Mouse (Mus musculus): ENCODE measurements around the gene Hs3st4.

Gene Hs3st4

DNA sequence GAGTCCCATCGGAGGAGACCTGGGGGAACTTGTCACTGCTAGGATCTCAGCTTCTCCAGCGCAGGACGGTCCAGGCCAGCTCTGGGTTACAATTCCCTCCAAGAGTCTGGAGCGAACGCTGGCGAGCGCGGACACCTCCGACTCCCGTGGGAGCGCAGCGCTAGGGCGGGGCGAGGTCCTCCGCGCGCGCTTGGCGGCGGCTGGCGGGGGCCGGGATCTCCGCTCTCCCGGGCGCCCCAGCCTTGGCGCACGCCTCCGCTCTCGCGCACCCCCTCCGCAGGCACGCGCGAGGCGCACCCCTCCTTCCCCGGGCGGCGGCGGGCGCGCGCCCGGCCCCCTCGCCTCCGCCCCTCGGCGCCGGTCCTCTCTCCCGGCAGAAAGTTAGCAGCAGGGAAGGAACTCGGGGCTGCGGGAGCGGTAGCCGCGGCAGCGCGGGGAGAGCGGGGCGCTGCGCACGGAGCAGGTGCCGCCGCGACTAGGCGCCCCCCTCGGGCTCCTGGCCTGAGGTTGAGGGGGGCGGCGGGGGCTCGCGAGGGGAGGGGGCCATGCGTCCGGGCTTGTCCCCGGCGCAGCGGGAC lies at the start of gene Hs3st4:
Hs3st4 (plus strand) TSS at position 409 of the 578 bp plus-strand sequence.
- in situ Hi-C loops (cut with MboI; ENCODE audit: low sequenced_read_pairs): no loop called here

DNA sequence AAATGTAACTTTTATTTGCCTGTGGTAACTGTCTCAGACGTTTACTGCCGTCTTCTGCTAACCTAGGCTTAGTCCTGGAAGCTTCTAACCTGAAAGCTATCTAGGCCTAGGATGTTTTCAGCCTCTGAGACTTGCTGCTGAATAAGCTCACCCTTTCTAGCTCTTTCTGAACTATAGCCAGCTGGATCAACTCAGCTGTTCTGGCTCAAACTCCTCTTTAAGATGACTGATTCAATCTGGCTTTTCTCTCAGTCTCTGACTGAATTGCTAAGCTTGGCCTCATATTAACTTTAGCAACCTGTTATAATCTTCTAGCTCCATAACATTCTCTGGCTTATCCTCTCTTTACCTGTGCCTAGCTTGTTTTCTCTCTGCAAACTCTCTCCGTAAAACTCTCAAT lies 35.8 kb upstream of the Hs3st4 start:
- in situ Hi-C loops (cut with MboI; ENCODE audit: low sequenced_read_pairs): no loop called here

DNA sequence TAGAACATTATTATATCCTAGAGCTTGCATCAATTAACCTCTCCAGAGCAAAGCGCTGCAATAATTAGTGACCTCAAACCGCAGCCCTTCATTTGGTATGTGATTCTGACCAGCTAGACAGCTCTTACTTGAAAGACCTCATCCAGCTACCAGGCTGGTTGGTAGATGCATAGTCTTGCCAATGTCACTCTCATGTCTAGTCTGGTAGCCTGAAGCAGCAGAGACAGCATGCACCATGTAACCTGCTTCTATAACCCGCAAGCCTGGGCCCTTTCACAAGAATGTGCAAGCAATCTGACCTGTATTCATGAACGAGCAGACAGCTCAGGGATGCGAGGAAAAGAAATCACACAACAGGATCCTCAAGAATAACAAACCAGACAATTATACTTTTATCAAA lies 19.6 kb upstream of the Hs3st4 start:
- in situ Hi-C loops (cut with MboI; ENCODE audit: low sequenced_read_pairs): no loop called here

DNA sequence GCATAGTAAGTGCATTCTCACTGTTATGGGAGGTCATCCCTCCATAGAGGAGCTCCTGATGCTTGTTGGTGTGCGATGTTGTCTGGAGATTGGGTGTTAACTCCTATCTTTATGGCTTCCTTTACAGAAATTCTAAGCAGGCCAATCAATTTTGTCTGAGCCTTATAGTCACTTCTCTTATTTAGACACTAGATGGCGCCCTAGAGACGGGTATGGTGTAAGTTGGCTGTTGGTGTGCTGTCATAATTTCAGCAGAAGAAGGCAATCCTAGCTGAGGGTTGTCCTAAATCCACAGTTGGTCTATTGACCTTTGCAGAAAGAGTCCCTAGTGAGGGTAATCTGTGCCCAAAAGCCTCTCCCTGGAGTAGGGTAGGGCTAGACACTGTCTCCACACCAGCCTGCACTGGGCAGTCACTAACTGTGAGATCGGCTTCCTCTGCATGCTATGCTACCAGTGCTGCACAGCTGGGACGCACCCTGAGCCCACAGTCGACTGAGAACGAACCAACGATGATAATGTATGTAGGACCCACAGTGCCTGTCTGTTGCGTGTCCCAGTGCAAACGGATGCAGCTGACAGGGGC lies 18.0 kb upstream of the Hs3st4 start:
- in situ Hi-C loops (cut with MboI; ENCODE audit: low sequenced_read_pairs): no loop called here

DNA sequence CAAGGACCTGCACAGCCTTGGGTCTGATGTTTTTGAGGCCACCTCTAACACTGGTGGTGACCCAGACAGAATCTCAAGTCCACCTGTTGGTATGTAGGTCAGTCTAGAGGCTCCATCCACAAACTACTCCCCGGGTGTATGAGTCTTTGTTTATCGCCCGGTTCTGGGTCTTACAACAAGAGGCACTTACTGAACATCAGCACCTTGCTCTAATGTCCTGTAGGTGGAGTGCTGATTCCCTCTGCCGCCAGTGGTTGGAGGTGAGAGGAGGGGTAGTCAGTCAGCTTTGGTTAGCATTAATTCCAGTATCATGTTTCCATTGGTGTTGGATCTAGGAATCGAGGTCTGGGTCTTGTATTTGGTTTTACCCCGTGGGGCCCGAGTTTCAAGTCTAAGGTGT lies 17.2 kb upstream of the Hs3st4 start:
- in situ Hi-C loops (cut with MboI; ENCODE audit: low sequenced_read_pairs): no loop called here

DNA sequence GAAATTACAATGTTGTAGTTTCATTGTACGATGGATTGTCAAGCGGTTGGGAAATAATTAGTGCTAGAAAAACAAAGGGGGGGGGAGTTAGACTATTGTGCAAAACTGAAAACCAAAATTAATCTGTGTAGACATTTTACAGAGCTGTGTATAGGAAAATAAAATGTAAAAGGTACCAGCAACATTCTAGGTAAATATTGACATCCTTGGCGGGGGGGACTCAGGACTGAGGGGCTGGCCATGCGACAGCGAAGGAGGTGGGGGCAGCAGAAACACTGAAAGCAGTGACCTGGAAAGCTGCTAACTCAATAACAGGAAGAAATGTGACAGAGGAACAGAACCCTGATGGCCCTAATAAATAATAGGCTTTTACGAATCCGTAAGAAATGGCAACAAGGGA lies 7.2 kb upstream of the Hs3st4 start:
- in situ Hi-C loops (cut with MboI; ENCODE audit: low sequenced_read_pairs): no loop called here

DNA sequence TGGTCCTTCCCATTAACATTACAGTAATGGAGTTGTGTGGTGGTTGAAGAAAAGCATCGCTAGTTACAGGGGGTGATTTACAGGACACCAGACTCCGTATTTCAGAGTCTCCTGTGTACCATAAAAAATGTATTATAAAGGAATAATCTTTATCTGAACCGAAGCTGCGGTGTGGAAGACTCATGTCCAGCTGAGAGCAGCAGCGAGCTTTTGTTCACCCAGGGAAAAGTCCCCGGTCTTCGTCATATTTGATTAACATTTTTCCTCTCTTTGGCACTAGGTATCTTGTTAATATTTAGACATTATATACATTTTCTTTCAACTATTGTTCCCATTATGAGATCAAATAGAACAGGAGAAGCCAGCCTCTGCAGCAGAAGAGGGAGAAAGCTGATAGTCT lies 1.2 kb upstream of the Hs3st4 start:
- in situ Hi-C loops (cut with MboI; ENCODE audit: low sequenced_read_pairs): no loop called here

DNA sequence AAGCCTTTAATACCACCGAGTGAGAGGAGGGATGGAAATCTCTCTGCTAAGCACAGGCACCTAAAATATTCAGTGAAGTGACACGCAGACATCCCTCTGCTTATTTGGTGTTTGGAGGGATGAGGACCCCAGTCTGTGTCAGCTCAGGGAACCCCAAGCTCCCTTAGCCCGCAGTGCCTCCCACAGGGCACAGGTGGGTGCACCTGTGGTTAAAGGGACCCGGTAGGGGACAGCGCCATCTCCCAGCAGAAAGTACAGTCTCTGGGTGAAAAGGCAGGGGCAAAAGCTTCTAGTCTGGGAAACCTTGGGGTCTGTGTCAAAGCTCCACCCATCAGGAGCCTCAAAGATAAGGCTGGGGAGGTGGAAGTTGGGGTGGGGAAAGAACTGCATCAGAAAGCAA lies 659 bp upstream of the Hs3st4 start:
- in situ Hi-C loops (cut with MboI; ENCODE audit: low sequenced_read_pairs): no loop called here

DNA sequence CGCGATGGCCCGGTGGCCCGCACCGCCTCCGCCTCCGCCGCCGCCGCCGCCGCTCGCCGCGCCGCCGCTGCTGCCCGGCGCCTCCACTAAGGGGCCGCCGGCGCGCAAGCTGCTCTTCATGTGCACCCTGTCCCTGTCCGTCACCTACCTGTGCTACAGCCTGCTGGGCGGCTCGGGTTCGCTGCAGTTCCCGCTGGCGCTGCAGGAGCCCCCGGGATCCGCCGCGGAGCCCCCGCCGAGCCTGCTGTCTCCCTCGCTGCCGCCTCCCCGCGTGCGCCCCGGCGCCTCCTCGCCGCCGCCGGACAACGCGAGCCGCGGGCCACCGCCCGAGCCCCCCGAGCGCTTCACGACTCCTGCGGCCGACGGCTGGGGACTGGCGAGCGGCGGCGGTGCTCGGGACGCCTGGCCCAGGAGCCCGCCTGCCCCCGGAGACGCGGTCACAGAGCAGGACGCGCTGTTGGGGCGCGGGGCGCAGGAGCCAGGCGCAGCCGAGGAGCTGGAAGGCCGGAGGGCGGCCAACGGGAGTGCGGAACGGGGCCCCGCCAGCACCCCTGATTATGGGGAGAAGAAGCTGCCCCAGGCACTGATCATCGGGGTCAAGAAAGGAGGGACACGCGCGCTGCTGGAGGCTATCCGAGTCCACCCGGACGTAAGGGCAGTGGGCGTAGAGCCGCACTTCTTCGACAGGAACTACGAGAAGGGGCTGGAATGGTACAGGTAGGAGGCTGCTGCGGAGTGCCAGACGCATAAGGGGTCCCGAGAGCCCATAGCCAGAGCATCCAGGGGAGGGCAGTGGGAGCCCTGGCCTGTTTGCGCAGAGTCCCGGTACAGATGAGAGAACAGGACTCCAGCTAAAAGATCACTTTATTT lies 743 bp downstream of the Hs3st4 start:
- in situ Hi-C loops (cut with MboI; ENCODE audit: low sequenced_read_pairs): no loop called here

DNA sequence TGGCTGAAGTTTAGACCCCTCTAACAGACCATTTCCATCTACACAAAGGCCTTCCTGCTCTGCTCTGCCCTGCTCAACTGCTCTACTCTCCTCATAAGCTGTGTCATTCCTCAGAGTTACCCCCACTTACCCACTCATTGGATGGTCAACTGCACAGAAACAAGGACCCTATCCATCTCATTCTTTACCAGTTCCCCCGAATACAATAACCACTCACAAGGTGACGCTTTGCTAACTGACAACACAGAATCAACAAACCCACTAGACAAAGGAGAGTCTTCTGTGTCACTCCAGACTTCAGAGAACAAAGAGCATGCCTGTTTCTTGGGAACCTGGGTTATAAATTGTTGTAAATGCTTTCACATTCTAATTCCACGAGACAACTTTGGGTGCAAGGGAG lies 9.5 kb downstream of the Hs3st4 start:
- in situ Hi-C loops (cut with MboI; ENCODE audit: low sequenced_read_pairs): no loop called here

DNA sequence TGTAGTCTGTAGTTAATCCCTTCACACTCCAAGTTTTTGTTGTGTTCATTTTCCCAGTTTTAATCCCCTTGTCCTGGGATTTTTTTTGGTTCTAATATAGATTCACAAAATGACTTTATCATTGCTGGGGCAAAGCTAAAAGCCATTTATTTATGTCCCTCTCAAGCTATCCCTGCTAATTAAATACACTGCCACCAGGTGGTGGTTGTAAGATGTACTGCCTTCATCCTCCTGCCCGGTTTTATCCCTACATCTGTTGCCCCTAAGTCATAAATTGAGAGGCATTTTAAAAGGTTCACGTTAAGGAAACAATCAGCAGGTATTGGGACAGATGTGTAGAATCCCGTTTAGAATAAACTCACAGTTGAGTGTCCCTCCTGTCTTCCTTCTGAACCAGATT lies 14.6 kb downstream of the Hs3st4 start:
- in situ Hi-C loops (cut with MboI; ENCODE audit: low sequenced_read_pairs): no loop called here

DNA sequence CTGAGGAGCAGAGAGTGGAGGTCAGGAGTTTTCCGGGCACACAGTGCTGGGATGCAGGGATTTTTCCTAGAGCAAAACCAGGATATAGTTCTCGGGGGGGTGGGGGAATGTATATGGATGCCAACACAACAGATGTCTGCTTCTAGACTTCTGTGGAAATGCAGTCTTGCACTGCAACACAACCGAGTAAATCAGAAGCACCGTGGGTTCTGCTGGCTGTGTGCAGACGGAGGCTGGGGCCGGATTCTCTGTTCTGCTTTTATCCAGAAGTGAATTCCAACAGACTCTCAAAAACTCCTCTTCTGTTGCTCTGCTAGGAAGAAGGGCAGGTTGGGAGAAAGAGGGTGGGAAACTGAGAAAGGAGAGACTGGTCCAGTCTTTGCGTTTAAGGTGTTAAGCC lies 15.9 kb downstream of the Hs3st4 start:
- in situ Hi-C loops (cut with MboI; ENCODE audit: low sequenced_read_pairs): no loop called here

DNA sequence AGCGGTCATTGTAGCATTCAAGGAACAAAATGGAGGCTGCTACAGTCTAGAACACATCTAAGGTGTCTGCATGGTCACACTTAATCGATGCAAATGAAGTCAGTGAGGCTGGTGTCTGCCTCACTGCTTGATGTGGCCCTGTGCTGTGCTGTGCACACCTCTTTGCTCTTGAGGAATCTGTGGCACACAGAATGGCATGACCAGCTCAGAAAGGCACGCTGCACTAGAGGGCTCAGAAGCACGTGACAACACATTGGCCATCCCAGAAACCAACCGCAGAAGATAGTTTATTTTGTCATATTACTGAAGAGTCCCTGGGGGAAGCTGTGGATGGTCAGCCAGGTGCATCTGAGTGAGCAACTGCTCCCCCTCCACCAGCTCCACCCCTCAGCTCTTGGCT lies 44.2 kb downstream of the Hs3st4 start:
- in situ Hi-C loops (cut with MboI; ENCODE audit: low sequenced_read_pairs): no loop called here

DNA sequence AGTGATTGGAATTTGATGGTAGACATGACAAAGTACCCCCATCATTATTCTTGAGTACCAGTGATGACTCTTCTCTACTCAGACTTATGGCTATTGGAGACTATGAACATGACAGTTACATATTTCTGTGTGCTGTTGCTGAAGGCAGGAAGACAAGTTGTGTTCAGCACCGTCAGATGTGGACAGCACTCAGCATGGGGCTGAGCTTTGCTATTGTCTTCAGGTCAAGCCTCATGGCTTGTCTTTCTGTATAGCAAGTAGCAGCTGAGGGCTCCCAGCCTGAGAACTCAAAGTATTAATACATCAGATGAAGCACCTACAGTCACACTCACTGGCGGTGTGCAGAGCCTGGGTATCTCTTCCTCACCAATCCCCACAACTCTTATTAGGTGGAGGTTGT lies 49.6 kb downstream of the Hs3st4 start:
- in situ Hi-C loops (cut with MboI; ENCODE audit: low sequenced_read_pairs): no loop called here

DNA sequence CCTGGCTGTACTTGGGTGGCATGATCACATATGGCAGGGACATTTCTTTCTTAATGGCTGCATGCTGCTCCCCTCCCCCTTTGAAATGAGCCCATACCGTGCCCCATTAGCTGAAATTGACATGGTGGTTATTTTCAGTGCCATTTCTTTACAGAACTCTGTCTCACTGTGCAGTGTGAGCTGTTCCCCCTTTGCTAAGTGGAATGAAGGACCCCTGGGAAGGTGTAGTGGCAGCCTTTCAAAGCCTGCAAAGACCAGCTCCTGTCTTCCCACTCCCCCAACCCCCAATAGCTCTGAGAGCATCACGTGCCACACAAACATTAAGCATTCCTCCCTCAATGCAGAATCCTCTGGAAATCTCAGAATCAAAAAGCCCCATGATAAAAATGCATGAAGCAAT lies 50.7 kb downstream of the Hs3st4 start:
- in situ Hi-C loops (cut with MboI; ENCODE audit: low sequenced_read_pairs): no loop called here

DNA sequence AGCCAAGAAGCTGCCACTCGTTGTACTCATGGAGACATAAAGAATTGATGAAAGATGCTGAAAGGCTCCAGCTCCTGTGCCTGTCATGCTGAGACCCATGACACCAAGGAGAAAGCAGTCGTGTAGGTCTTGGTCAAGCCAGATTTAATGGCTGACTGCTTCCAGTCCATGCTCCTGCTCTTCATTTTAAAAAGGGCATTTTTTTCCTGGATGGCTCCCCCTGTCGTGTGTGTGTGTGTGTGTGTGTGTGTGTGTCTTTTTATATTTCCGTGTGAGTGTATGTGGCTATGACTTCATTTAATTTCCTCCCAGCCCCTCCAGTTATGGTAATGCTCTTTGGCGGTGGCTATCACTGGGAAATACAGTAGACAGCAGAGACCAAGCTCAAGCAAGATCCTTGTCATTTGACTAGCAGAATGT lies 54.6 kb downstream of the Hs3st4 start:
- in situ Hi-C loops (cut with MboI; ENCODE audit: low sequenced_read_pairs): no loop called here

DNA sequence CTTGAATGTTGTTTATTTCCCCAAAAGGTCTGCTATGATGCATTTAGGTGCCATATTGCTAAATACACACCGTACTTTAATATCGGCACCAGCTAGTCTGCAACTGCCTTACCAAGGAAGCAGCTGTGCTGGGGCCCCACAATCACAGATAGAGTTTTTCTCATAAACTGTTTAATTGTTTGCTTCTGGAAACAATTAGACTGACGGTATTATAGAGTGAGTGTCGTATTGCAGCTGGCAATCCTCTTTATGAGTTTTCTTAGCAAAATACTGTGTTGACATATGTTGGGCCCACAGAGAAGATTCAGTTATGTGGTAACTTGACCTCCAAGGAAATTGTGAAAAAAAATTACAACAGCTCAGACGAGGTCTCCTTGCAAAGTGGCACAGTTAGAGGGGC lies 56.5 kb downstream of the Hs3st4 start:
- in situ Hi-C loops (cut with MboI; ENCODE audit: low sequenced_read_pairs): no loop called here

DNA sequence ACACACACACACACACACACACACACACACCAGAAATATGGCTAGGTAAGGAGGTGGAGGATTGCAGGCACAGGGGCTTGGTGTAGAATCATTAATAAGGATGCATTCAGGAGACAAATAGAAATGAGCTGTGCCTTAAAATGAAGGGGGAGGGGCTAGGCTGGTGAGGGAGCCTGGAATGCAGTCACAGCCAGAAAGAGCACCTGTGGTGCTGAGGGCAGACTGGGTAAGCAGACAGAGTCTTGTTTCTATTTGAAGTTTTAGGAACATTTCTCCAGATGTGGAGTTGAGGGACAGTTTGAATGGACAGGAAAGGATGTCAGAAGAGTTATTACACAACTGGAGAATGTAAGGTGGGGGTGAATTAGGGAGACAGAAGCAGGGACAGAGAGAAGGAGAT lies 64.7 kb downstream of the Hs3st4 start:
- in situ Hi-C loops (cut with MboI; ENCODE audit: low sequenced_read_pairs): no loop called here

DNA sequence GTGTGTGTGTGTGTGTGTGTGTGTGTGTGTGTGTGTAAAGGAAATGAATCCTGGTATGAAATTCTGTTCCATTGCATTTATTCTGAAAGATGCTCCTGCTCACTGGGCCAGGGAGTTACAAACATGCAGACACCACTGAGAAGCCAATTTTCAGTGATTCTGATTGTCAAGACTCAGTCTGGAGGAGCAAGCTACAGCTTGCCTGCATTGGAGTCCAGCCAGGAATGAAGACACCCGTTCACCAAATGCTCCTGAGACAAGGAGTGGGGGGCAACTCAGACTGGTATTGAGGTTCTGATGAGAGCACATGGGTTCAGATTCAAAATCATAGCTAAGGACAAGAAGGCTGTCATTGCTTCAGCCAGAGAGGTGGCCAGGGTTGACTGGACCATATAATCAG lies 66.3 kb downstream of the Hs3st4 start:
- in situ Hi-C loops (cut with MboI; ENCODE audit: low sequenced_read_pairs): no loop called here

DNA sequence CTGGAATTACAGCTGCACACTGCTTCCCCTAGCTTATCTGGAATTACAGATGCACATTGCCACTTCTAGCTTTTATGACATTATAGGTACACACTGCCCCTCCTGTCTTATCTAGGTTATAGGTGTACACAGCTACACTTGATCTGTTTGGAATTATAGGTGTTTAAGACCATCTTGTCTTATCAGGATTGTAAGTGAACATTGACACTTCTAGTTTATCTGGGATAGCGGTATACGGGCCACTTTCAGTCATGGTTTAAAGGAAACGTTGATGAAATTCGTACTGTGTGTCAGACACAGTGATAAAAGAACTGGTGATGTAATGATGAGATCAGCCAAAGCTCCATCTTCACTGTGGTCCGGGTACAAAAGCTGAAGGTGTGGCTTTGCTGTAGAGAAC lies 67.8 kb downstream of the Hs3st4 start:
- in situ Hi-C loops (cut with MboI; ENCODE audit: low sequenced_read_pairs): no loop called here

DNA sequence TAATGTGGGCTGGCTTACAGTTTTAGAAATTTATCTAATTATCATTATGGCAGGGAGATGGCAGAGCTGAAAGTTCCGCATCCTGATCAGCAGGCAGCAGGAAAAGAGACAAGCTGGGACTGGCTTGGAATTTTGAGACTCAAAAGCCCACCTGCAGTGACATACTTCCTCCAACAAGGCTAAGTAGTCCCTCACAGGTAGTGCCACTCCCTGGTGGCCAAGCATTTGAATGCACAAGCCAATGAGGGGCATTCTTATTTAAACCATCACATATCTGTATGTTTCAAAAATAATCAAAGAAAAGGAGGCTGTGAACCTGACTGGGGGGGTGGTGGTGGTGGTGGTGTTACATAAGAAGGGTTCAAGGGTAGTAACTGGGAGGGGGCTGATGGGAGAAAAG lies 101.1 kb downstream of the Hs3st4 start:
- in situ Hi-C loops (cut with MboI; ENCODE audit: low sequenced_read_pairs): no loop called here

DNA sequence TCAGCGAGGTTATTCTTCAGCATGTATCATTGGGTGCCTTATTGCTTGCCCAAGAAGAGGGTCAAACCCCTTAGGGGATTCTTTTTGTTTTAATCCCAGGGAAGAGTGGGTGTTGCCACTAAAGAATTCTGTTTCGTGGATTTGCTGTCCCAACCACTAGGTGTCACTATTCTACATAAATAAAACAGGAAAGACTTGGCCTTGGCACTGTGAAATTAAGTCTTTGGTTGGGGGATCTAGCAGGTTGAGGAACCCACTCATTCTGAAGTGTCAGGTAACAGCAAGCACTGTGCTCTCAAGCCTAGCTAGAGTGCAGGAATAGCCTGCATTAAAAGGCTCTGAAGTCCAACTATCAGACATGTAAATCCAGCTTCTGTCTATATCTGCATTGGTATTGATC lies 146.3 kb downstream of the Hs3st4 start:
- in situ Hi-C loops (cut with MboI; ENCODE audit: low sequenced_read_pairs): no loop called here
